Mouse (Mus musculus) monocyte, adult 5-6 weeks (primary cell): ENCODE data around the gene Dynlt1f. TPM values are rescaled to one million over a fixed set of nuclear protein-coding genes. Genes with fewer than 3 reads are reported as not detected.
"Not testable (repeated sequence)": the region's sequence is repeated elsewhere in the genome, so short reads cannot be mapped to it uniquely, and the experiment has no call there.

Experiments
- ATAC-seq: fragments of 153-309, 156-312 bp; replicated peaks from 2 replicates; pipeline ENCODE4 v1.8.0; 2017; ENCODE audit warnings: mild to moderate bottlenecking; ENCODE audit not compliant: low TSS enrichment, insufficient number of reproducible peaks, severe bottlenecking, poor library complexity, low FRiP score
- total RNA-seq: library from RNA; stranded (forward); fragments of 200-1000, 200-491, 200-594 nt; gene quantifications from 3 replicates; pipeline ENCODE4 v1.2.3, GENCODE M21; 2017

Dynlt1f gene
- total RNA-seq: 31.2 to 93.9 TPM (median 54.5 TPM) in 3 replicates

DNA sequence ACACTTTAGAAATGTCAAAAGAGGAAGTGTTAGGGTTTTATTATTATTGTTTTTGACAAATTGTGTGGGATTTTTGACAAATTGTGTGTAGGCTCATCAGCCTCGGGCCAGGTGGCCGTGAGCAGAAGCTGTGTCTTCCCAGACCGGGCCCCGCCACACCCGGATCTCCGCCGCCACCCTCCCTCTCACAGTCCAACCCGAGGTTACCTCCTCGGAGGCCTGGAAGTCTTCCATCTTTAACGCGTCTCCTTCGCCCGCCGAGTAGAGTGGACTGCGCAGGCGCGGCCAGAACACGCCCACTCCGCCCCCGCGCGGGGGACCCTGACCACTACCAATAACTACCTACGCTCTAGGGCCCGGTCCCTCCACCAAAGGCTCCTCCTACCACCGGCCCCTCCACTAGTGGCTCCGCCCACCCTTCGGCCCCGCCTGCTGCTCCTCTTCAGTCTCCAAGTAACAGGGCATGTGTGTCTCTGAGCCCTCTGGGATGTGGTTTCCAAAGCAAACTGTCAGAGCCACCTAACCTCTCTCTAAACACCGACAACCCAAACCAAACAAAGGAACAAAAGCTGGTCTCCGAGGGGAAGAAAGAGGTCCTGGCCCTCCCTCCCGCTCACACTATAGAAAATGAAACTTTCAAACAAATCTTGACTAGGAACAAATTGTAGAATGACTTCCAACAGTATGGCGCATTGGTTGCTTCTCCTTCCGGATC lies at the start of gene Dynlt1f:
Gene Dynlt1f (minus strand): TSS at position 334 of the 715 bp plus-strand sequence.
- peak; percentile 92 for ATAC-seq

DNA sequence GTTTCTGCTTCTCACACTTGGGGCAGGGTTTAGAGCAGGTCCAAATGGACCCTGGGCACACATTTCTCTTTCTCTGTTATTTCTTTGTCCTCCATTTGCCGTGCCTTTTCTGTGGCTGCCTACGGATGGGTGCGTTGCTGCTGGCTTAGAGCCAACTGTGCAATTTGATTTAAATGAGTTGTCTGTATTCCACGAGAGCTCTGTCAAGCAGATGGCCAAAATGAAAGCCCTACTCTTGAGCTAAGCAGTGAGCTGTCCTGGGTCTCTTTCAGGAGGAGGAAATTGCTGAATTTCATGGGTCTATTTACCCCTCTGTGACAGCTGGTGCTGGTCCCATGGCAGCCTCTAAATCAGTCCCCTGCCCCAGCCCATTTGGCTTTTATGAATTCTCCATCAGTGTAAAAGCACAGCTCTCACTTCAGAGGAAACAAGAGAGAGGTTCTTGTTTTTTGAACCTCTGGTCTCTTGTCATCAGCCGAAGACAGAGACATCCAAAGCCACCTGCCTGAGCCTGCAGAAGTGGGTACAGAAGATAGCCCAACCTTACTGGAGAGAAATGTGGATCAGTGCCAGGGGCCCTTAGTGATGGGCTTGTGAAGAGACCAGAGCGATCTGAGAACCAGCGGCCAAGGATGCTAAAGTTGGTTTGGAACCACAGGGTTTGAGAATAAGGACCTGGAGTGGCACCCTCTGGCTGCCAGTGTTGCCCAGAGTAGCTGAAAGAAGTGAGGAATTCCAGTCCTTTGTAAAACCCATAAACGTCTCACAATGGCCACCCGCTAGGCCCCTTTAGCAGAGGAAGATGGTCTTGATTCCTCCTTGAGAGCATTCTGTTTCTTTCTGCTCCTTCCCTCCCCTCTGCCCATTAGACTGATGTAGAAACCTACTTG lies 47.9 kb upstream of the Dynlt1f start:
- ATAC-seq: not testable (repeated sequence)

DNA sequence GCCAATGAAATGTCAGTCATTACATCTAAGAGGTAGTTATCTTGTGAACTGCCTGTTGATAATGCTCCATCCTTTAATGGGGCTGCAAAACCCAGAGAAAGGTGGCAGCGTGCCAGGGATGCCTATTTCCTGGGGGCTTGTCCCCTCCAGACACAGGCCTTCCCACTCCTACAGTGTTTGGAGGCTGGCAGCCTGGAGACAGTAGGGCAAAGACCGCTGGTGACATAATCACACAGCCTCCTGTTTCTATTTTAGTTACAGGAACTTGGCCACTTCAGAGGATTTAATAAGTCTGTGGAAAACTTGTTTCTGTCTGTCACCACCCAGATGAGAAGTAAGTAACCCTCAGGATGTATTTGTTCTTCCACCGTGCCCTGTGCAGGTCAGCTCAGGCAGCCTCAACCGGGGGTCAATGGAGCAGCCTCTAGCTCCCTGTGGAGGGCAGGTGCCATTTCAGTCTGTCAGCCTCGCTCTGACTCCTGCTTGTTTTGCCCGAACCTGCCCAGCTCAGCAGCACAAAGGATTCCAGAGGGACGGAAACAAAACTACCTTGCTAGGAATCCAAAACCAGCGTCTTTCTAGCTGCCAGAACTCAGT lies 47.0 kb upstream of the Dynlt1f start:
- not testable (repeated sequence) for ATAC-seq

DNA sequence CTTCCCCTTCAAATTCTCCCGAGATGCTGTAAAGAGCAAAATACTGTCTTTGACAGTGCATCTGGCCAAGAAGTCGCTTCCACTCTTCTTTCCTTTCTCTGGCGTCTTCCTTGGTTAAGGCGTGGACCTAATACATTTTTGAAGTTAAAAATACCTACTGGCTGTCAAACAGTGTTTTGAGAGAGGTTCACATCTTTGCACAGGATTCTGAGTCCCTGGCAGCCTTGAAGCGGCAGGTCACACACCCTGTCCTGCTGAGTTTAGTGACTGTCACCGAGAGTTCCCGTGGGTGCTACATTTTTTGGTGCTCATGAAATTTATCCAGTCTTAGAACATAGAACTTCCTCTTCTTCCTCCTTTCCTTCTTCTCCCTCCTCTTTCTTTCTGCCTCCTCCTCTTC lies 44.4 kb upstream of the Dynlt1f start:
- ATAC-seq: not testable (repeated sequence)

DNA sequence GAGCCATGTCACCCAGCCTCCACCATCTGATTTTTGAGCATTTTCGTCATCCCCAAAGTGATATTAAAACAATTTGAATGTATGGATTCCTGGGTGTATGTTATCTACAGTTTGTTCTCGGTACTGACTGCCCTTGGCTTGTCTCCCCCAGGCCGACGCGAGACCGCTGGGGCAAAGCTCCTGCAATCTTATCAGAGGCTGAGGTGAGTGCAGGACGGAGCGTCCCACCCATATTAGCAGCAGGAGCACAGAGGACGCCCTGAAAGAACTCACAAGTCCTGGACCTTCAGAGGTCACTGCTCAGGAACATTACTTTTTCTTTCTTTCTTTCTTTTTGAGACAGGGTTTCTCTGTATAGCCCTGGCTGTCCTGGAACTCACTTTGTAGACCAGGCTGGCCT lies 43.8 kb upstream of the Dynlt1f start:
- ATAC-seq: not testable (repeated sequence)

DNA sequence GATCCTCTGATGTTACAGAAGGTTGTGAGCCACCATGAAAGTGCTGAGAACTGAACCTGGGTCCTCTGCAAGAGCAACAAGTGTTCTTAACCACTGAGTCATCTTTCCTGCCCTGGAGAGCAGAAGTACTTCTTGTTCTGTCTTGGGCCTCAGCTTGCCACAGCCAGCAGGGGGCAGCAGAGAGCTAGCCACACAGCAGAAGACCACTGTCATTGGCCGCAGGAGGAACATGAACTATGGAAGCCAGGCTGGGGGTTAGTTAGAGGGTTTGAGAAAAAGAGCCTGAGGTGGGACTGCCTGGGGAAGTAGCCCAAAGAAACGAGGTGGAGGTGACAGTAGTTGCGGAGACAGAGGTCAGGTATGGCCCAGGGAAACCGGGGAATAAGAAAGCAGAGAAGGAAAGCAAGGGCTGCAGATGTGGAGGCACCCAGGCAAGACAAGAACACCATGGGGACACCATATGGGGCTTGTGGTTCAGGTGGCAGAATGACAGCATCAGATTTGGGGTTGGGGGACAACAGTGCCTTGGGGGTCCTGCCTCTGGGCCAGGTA lies 41.6 kb upstream of the Dynlt1f start:
- peak; percentile 77 for ATAC-seq

DNA sequence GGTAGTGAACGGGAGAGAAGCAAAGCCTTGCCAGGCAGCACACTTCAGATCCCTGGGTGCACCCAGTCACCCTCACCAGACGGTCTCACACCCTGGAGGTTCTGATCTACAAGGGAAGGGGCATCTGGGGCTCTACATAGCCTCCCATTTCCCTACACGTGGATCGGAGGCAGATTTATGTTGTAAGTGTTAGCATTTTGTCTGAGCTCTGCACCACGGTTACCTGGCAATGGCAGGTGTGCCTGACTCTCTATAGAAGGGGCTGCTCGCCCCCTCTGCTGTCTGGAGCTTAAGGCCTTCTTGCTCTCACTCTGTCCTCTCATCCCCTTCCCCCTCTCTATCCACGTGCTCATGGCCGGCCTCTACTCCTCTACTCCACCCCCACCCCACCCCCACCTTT lies 40.8 kb upstream of the Dynlt1f start:
- ATAC-seq: not testable (repeated sequence)

DNA sequence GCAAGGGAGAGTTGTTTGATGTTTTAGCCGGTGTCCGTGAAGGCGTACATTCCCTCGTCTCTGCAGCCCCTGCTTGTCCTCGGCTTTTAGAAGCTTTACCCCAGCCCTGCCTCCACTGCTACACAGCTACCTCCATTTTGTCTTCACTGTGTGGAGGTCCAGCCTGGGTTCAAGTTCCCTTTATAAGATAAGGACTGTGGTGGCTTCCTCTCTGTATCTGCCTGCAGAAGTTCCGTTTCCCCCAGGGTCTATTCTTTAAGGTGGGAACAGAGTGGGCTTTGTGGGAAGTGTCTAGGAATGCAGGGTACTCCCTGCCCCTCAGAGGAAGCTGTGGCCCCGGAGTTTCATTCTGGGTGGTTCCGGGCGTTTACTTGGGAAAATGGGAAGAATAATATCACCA lies 40.0 kb upstream of the Dynlt1f start:
- not testable (repeated sequence) for ATAC-seq

DNA sequence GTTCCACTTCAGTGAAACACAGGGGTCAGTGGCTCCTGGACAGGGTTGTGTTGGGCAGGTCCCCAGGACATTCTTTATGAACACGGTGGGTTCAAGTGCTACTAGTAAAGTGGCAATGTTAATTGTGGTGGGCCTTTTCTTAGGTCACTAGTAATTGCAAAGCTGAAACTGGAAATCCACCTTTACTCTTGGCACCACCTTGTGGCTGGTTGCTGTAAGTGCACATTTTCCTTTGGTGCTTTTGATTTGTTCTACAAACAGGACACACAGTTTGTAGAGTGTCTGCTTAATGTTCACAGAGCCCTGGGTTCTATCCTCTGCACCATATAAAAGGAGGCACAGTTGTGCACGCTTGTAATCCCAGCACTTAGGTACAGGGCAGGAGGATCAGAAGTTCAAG lies 35.9 kb upstream of the Dynlt1f start:
- ATAC-seq: peak; percentile 68

DNA sequence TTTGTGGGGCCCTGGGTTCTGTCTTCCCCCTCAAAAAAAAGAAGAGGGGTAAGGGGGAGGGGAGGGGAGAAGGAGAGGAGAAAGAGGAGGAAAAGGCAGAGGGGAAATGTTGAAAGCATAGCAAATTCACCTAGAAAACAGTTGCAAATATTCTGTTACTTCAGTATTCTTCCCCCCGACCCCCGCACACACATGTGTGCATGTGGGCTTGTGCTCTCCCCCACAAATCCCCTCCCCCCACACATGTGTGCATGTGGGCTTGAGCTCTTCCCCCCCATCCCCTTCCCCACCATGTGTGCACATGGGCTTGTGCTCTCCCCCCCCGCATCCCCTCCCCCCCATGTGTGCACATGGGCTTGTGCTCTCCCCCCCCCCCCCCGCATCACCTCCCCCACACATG lies 33.6 kb upstream of the Dynlt1f start:
- not testable (repeated sequence) for ATAC-seq

DNA sequence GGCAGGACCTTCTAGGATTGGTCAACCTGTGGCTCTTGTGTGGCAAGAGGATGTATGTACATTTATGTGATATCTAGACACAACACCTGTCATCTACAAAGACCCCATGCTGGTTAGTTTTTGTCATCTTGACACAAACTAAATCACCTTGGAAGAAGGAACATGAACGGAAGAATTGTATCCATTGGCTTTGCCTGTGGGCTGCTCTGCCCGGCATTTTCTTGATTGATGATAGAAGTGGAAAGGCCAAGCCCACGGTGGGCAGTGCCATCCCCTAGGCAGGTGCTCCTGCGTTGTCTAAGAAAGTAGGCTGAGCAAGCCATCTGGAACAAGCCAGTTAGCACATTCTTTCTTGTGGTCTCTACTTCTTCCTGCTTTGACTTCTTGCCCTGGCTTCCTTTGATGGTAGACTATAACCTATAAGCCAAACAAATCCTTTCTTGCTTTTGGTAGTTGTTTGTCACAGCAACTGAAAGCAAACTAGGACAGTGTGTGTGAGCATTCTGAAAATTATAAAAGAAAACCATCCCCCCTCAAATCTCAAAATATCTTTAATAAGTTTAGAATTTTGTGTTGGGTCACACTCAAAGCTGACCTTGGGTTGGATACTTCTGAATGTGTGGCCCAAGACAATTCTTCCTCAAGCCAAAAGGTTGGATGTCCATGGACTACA lies 30.7 kb upstream of the Dynlt1f start:
- ATAC-seq: not testable (repeated sequence)

DNA sequence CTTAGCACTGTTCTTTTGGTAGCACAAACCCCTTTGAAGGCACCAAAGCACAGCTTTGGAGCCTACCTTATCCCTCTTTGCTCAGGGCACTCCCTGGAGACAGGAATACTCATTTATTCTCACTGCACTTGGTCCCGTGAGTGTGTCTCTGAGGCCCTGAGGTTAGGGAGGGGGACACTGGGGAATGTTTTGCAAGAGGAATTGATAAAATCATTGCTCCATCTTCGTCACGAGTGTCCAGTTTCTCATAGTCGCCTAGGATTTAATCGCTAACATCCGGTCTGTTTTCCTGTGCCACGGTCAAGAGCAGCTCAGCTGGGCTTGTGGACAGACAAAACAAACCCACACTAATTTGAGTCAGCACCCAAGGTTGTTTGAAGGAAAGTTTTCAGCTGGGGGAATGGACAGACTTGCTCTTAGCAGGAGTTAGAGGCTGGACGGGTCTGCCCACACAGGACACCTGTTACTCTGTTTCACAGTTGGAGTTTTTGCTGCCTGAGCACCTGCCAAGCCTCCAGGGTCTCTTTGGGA lies 29.7 kb upstream of the Dynlt1f start:
- peak; percentile 40; the same call in 1 of the 2 replicates for ATAC-seq

DNA sequence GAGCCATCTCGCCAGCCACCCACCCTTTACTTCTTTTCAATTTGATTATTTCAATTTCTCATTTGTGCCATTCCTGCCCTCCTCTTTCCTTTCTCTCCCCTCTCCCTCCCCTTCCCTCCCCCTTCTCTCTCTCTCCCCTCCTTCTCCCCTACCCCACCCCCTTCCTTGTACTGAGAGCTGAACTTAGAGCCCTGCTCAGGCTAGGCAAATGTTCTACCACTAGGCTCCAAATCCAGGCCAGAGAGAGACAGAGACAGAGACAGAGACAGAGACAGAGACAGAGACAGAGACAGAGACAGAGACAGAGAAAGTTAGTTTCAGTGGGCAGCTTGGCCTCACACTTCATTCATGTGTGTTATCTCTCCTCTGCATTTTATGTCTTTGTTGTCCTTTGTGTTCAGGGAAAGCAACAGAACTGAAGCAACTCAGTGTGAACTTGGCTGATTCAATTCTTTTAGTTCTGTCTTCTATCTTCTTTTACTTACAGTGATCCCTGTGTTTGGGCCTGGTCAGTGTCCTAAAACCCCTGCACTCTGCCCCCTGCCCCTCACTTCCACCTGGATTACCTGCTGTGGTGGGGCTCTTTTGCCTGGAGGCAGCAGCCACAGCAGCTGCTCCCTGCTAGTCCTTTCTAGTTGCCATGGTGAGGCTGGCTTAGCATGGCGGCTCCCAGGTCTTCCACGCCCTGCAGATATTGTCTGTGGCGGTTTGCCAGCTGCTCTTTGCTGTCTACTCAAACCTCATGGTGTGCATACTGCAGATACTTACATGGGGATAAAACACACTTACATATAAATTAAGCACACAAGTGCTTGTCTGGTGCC lies 29.0 kb upstream of the Dynlt1f start:
- not testable (repeated sequence) for ATAC-seq

DNA sequence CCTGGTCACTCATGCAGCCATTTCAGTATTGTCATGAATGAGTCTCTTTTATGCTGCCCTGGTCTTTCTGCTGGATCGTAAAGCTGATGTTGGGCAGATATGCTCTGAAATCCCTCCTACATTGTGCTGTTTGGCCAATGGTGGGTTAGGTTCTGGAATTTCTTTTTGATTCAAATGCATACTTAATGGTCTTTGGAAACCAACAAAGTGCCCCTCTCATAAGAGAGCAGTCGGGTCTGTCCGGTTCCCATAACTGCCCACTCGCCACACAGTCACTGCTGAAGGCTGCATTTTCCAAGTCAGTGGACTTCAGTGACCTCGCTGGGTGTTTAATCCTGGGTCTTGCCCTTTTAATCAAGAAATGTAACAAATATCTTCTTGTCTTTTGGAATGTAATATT lies 28.0 kb upstream of the Dynlt1f start:
- ATAC-seq: not testable (repeated sequence)

DNA sequence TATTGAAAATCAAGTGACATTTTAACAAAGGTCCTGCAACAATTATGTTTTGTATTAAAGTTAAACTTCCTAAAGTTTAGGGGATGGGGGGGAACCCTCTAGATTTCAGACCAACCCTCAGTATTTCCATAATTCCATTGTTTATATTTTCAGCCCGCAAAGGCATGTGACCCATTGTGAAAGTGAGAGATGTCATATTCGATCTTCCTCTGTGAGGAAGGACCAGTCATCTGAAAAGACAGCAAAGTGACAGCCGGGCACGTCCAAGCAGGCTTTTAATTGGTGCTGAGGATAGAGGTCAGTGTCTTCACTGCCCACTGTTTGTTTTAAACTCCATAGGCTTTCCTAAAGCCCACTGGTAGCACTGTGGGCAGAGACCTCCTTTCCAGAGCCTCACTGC lies 26.0 kb upstream of the Dynlt1f start:
- ATAC-seq: not testable (repeated sequence)

DNA sequence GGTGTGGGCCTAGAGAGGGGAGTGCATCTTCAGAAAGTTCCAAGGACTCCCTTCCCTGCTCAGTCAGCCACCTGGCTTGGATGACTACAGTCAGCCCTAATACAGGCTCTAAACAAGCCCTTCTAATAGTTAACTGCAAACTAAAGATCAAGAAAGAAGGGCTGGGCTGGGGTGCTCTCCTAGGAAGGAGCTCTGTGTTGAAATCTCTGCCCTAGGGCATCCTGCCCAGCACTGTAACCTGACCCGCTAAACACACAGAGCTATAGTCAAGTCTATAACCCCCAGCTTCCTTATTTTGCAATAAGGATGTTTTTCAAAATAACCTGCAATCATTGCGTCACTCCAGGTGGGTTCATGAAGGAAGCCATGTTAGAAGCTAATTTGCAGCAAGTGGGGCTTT lies 22.4 kb upstream of the Dynlt1f start:
- ATAC-seq: not testable (repeated sequence)

DNA sequence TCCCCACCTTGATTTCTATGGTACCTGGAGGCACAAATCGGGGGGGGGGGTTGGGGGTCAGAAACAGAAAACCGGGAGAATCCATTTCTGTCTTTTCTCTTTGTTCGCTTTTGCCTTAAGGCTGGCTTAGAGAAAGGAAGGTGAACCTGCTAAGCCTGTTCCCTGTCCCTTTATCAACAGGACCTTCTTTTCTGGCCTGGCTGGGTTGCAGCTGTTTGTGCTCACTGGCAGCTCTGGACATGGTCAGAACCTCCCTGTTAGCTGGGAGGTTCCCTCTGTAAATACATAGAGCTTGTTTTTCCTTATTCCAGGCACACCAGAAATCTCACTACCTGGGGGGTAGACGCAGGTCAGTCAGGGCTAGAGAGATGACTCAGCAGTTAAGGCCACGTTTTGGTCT lies 18.6 kb upstream of the Dynlt1f start:
- not testable (repeated sequence) for ATAC-seq

DNA sequence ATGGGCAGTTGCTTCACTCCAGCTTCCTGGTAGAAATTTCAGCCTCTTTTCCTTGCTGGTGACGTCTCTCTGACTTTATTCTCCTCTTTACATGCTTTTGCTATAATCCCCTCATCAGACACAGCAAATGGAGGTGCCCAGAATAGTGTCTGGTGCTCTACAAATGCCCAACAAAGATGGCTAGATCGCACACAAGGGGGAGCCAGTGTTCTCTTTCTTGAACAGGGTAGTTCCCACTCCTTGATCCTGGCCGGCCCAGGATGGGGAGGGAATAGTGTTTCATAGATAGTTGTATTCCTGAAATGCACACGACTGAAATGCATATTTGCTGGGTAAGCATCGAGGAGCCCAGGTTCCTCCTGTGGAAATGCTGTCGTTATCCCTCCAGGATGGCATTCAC lies 12.8 kb upstream of the Dynlt1f start:
- not testable (repeated sequence) for ATAC-seq
